Mouse (Mus musculus): ENCODE measurements at regions not wholly inside any gene's neighbourhood (a gene's known extent, or its start where the extent isn't known, plus 50 kb on each side); places are given as distances from the start of the nearest gene placed in this dataset.

- intact Hi-C loops (cut with DNase I) = no loop called here
These were observed 94.9 kb upstream of the Cdkn2b start for GRCm38 (mm10) chr4:89405624-89406167.

- intact Hi-C loops (cut with DNase I) = no loop called here
These were observed 92.3 kb upstream of the Cdkn2b start for GRCm38 (mm10) chr4:89403151-89403550.

- intact Hi-C loops (cut with DNase I) = no loop called here
These were observed 91.5 kb upstream of the Cdkn2b start for GRCm38 (mm10) chr4:89402324-89402723.

- intact Hi-C loops (cut with DNase I) = no loop called here
These were observed 90.9 kb upstream of the Cdkn2b start for GRCm38 (mm10) chr4:89401696-89402095.

- intact Hi-C loops (cut with DNase I) = no loop called here
These were observed 89.5 kb upstream of the Cdkn2b start for GRCm38 (mm10) chr4:89400342-89400741.

- intact Hi-C loops (cut with DNase I) = no loop called here
These were observed 88.4 kb upstream of the Cdkn2b start for GRCm38 (mm10) chr4:89399277-89399676.

GRCm38 (mm10) chr4:89396020-89396419 is 85.2 kb upstream of the Cdkn2b start:
- intact Hi-C loops (cut with DNase I) = no loop called here

- intact Hi-C loops (cut with DNase I) = no loop called here
These were observed 84.5 kb upstream of the Cdkn2b start for GRCm38 (mm10) chr4:89395336-89395735.

- intact Hi-C loops (cut with DNase I) = no loop called here
These were observed 82.4 kb upstream of the Cdkn2b start for GRCm38 (mm10) chr4:89393251-89393711.

GRCm38 (mm10) chr4:89392791-89393190 is 82.0 kb upstream of the Cdkn2b start:
- intact Hi-C loops (cut with DNase I) = no loop called here

GRCm38 (mm10) chr4:89391463-89392308 is 80.8 kb upstream of the Cdkn2b start:
- intact Hi-C loops (cut with DNase I) = no loop called here

GRCm38 (mm10) chr4:89383548-89383947 is 72.7 kb upstream of the Cdkn2b start:
- intact Hi-C loops (cut with DNase I) = no loop called here

- intact Hi-C loops (cut with DNase I) = no loop called here
These were observed 71.7 kb upstream of the Cdkn2b start for GRCm38 (mm10) chr4:89382434-89382976.

- intact Hi-C loops (cut with DNase I) = no loop called here
These were observed 70.9 kb upstream of the Cdkn2b start for GRCm38 (mm10) chr4:89381763-89382162.

- intact Hi-C loops (cut with DNase I) = no loop called here
These were observed 70.2 kb upstream of the Cdkn2b start for GRCm38 (mm10) chr4:89381077-89381476.

GRCm38 (mm10) chr4:89380330-89380945 is 69.6 kb upstream of the Cdkn2b start:
- intact Hi-C loops (cut with DNase I) = no loop called here

- intact Hi-C loops (cut with DNase I) = no loop called here
These were observed 68.9 kb upstream of the Cdkn2b start for GRCm38 (mm10) chr4:89379622-89380329.

- intact Hi-C loops (cut with DNase I) = no loop called here
These were observed 61.8 kb upstream of the Cdkn2b start for GRCm38 (mm10) chr4:89372631-89373030.

- intact Hi-C loops (cut with DNase I) = no loop called here
These were observed 58.1 kb upstream of the Cdkn2b start for GRCm38 (mm10) chr4:89368850-89369524.

GRCm38 (mm10) chr4:89366581-89367141 is 55.8 kb upstream of the Cdkn2b start:
- intact Hi-C loops (cut with DNase I) = no loop called here

- intact Hi-C loops (cut with DNase I) = no loop called here
These were observed 55.0 kb upstream of the Cdkn2b start for GRCm38 (mm10) chr4:89365875-89366274.
